Mouse (Mus musculus) bone marrow, adult 2 months (tissue): ENCODE results near the gene Hpcal4.

Experiments
- CTCF ChIP-seq: fragments of 200-500 bp; IDR thresholded peaks from 2 replicates; pipeline ENCODE4 v1.5.1; 2011; ENCODE audit warnings: low read length, control low read depth; ENCODE audit not compliant: control insufficient read depth, insufficient read depth
- POLR2A ChIP-seq: fragments of 200-500 bp; IDR thresholded peaks from 2 replicates; pipeline ENCODE4 v1.6.1; 2011; ENCODE audit warnings: low read depth, mild to moderate bottlenecking, control low read depth, low read length, borderline replicate concordance; ENCODE audit not compliant: control insufficient read depth

DNA sequence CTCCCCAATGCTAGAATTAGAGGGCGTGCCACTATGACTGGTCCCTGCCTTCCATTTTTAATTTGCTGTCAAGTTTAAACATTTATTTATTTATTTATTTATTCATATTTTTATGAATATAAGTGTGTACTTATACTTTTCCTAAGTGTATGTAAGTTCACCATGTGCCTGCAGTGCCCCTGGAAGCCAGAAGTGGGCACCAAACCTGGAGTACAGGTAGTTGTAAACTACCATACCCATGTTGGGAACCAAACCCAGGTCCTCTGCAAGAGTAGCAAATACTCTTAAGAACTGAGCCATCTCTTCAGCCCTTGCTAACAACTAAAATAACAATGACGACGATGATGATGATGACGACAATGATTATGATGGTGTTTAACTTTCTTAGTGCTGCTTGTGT is 31.0 kb upstream of the Hpcal4 start:
- no peak for TF ChIP-seq CTCF
- no peak for TF ChIP-seq POLR2A
